Mouse (Mus musculus) spleen, adult 2 months (tissue): ENCODE results near the gene Inhbb.

ENCODE experiments used
- CTCF ChIP-seq: fragments of 200-500 bp; IDR thresholded peaks from 2 replicates; pipeline ENCODE4 v1.5.1; 2011; ENCODE audit warnings: mild to moderate bottlenecking, inconsistent platforms; ENCODE audit not compliant: insufficient read depth, insufficient read length, insufficient replicate concordance; ENCODE audit errors: extremely low read depth
- POLR2A ChIP-seq: fragments of 200-500 bp; IDR thresholded peaks from 2 replicates; pipeline ENCODE4 v1.6.1; 2011; ENCODE audit warnings: low read depth, low read length, inconsistent platforms

- no peak for TF ChIP-seq CTCF
- no peak for TF ChIP-seq POLR2A
These were observed 24.2 kb downstream of the Inhbb start for GRCm38 (mm10) chr1:119397839-119398238.
